Mouse (Mus musculus): ENCODE results near the gene Prnp.

The Prnp gene

DNA sequence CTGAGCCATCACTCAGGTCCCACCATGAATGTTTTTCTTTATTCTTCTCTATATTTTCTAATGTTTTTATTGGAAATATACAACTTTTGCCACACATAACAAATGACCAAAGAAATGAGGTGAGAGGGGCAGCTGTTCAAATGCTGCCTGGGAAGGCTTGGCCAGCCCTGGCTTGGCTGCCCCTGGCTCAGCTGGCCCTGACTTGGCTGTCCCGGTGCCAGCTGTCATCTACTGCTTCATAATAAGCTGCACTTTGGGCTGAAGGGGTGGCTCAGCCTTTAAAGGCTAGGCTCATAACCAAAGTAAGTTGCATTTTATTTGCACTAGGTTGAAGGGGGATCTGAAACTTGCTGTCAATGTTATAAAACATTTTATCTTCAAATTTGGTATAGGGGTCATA, 2.9 kb upstream of the Prnp start:
- DNase-seq (ENCODE audit: low spot score) = no peak

DNA sequence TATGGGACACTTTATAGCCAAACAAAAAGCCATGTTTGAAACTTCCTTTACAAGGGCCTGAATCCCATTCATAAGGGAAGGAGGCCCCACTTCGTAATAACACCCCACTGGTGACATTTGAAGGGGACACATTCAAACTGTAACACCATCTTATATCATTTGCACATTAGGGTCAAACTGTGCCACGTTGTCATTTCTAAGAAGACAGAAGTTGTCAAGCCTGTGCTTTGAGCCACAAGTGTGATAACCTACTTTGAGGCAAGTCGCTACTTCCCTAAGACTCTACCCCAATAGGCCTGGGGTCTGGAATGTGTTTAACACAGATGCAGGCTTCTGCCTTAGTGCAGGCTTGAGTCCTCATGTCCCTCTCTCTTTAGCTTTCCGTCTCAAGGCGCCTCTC, 2.4 kb upstream of the Prnp start:
- no peak for DNase-seq (ENCODE audit: low spot score)

DNA sequence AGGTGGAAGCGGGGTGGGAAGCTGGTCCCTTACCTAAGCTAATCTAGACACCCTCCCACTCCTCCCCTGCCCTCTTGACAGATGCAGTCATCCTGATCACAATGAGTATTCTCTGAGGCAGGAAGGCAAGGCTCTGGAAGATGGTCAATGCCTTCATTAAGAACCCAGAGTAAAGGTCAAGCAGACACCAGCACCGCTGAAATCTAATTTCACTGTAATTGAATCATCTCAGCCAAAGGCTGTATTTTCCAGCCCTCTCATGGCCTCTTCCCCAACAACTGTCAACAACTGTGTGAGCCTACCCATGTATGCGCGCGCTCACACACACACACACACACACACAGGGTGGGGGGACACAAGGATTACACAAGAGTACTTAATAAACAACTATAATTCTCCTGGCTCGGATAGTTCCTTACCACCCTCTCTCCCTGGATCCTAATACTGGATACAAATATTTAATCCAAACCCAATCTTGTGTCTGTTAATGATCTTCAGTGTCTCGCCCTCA, 1.3 kb upstream of the Prnp start:
- DNase-seq (ENCODE audit: low spot score) = no peak

DNA sequence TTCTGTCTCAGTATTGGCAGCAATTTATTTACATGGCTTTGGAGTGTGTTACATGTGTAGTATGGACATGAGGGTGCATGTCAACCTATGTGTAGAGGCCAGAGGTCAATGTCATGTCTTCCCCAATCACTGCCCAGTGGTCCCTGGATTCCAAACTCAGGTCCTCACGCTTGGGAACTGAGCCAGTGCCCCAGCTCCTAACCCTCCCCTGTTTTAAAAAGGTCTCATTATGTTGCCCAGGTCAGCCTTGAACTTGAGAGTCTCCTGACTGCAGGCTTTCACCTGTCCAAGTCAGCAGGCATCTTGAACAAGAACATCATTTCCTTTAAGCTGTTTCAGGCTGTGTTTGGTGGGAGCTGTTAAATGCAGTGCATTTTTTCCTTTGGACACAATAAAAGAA, 822 bp upstream of the Prnp start:
- no peak for DNase-seq (ENCODE audit: low spot score)

GRCm38 (mm10) chr2:131910847-131911246, 1.1 kb downstream of the Prnp start:
- no peak for DNase-seq (ENCODE audit: low spot score)

- DNase-seq (ENCODE audit: low spot score) = no peak
Observed at GRCm38 (mm10) chr2:131911341-131911740, 1.6 kb downstream of the Prnp start.

DNA sequence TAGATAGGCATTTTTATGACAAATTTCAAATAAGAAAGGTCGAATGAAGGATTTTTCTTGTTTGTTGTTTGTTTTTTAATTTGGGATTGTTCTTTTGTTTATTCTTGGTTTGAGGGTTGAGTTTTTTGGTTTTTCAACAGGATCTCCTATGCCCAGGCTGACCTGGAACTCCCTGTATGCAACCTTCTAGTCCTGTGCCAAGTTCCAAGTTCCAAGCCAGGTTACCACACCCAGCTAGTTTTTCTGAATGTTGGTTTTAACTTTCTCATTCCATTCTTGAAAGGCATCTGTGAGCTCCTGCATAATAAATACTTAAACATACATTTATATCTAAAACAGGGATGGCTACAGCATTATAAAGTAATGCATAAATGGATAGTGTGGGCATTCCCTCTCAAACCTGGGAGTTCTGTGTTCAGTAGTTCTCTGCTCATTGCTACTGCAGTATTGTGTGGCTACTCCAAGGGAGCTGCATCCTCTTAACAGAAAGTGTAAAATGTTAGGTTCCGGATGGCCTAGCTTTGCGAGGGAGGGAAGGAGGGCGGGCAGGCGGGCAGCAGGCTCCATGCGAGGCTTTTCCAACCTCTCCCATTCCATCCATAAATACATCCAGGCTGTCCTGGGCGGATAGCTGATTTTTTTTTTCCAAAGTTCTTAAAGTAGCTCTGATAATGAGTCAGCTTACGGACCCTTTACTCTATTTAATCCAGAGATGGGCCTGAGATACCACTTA, 3.0 kb downstream of the Prnp start:
- DNase-seq (ENCODE audit: low spot score) = no peak

DNA sequence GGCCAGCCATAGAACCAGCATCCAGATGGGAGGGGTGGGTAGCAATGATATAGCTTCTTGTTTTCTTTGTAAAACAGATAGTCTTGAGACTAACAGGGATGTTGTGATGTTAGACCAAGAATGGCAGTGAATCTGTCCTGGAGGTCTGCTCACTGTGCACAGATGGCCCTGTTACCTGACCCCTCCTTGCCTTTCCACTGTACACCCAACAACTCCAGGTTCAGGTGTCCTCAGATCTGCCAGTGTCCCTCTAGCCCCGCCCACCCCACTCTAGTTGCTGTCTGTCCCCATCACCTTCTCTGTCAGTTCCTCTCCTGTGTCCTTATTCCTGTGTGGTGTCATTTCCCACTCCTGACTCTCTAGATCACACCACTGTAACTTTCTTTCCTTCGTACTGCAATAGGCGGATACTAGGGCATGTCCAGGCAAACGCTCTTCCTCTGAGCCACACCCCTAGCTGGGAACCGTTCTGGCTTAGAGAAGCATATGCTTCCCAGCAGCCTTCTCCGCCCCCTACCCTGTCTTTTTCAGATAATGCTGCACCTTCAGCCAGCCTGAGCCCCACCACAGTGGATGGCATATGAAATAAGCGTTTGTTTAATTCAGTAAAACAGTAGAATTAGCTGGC, 22.7 kb downstream of the Prnp start:
- no peak for DNase-seq (ENCODE audit: low spot score)

GRCm38 (mm10) chr2:131933013-131933412, 23.3 kb downstream of the Prnp start:
- no peak for DNase-seq (ENCODE audit: low spot score)

GRCm38 (mm10) chr2:131933598-131933997, 23.9 kb downstream of the Prnp start:
- no peak for DNase-seq (ENCODE audit: low spot score)

DNA sequence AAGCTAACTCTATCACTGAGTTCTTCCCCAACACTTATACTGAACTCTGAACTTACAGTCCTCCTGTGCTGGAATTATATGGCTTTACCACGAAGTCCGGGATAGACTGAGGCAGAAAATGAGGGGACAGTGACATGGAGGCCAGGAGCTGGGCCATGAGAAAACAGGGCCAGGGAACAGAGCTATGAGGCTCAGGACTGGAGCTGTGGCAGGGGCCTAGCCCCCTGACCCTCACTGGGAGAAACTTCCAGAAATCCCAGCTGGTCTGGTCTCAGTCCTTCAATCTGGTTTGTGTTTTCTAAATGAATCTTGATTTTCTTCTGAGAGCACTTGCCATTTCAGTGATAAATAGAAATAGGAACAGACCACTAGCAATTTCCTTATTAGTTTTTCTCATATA, 24.5 kb downstream of the Prnp start:
- DNase-seq (ENCODE audit: low spot score) = no peak

DNA sequence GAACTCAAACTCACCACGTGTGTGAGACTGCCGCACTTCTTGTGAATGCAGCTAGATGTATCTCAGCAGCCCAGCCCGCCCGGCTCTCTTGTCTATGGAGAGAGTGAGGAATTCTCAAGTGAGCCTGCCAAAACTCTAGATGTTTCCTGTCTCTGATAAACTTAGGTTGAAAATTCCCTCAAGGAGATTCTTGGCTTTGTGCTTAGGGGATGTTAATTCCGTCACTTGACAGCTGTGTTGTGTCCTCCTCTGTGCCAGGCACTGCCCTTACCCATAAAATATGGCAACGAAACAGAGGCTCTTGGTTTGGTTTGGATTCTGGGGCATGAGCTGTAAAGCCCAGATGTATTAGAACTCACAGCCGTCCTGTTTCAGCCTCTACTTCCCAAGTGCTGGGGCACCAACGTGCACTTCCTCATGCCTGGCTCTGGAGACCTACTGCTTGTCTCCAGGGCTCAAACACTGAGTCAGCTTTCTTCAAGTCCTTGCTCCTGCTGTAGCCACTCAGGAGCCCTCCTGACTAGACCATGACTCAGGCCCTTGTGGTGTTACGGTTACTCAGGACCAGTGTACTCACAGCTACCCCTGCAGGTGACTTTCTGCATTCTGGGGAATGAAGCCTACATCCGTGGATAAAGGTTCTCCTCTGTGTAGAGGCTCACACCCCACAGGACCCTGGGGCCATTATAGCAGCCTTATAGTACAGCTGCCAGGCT, 25.8 kb downstream of the Prnp start:
- DNase-seq (ENCODE audit: low spot score) = no peak

- no peak for DNase-seq (ENCODE audit: low spot score)
Observed at GRCm38 (mm10) chr2:131936410-131936809, 26.7 kb downstream of the Prnp start.

DNA sequence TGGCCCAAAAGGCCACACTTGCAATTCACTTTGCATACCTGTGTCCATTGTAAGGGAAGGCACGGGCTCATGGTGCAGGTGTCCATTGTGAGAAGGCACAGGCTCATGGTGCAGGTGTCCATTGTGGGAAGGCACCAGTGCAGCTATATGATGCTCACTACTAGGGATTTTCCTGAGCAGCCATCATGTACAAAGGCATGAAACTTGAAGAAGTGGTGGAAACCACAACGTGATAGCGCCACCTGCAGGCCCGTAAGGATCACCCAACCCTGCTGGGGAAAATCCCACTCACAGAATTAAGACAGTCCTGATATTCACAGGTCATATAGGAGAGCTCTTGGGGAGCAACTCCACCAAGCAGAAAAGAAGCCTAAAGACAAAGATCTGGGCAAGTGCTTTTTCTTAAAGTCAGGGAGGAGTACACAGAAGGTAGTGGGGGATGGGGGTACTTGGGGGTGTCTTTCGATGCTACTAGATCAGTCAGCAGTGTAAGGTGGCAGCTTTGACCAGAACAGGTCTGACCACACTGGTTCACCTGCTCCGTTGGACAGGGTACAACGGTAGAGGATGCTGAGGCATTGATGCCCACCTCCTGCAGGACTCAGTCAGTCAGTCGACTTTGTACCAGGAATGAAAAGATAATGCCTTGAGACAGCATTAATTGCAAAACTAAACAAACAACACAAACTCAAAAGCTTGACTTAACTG, 29.8 kb downstream of the Prnp start:
- DNase-seq (ENCODE audit: low spot score) = peak; percentile 73

DNA sequence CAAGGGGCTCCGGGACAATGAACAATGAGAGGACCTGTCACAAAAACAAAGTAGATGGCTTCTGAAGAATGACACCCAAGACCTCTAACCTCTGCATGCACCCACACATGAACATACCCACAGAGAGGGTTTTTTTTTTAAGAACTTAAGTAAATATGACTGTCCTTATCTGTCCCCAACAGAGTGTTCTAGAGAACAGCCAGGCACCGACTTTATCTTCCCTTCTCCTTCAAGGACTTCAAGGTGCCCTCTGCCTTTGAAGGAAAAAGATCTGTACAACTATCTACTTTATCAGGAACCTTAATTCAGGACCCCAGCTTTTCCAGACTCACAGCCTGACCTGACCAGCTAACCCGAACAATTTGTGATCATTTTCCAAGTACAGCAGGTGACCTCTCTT, 30.8 kb downstream of the Prnp start:
- no peak for DNase-seq (ENCODE audit: low spot score)

GRCm38 (mm10) chr2:131941501-131941900, 31.8 kb downstream of the Prnp start:
- DNase-seq (ENCODE audit: low spot score) = no peak

GRCm38 (mm10) chr2:131944370-131944769, 34.6 kb downstream of the Prnp start:
- DNase-seq (ENCODE audit: low spot score) = no peak

DNA sequence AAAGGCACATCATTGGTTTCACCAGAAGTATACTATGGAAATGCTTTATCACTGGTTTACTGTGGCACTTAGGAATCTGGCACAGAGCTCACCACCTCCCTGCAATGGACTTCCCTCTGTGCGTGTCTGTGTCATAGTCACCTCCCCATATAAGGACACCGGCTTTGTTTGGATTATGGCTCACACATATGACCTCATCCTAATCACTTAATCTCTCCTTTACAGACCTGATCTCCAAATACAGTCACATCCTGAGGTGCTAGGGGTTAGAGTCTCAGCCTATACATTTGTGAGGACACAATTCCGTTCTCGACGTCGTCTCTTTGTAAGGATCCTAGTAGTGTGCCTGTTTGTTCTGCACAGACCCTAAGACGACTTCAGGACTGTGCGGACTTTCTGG, 35.5 kb downstream of the Prnp start:
- DNase-seq (ENCODE audit: low spot score) = no peak

GRCm38 (mm10) chr2:131945765-131946164, 36.0 kb downstream of the Prnp start:
- DNase-seq (ENCODE audit: low spot score) = no peak

DNA sequence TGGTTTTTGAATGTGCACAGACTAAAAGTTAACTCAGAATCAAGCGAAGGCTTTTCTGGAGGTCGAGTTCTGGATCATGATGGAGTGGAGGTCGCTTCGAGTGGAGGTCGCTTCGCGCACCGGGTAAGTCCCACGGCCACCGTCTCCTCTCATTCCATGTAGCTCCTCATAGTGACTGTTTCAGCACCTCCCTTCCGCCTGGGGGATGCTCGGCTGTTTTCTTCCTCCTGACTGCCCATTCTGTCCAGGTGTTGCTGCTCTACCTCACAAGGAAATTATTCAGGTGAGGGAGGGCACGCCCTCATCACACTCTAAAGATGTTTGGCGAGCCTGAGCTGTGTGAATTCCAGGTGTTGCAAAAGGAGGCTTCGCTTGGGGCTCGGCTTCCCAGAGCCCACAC, 36.6 kb downstream of the Prnp start:
- no peak for DNase-seq (ENCODE audit: low spot score)

DNA sequence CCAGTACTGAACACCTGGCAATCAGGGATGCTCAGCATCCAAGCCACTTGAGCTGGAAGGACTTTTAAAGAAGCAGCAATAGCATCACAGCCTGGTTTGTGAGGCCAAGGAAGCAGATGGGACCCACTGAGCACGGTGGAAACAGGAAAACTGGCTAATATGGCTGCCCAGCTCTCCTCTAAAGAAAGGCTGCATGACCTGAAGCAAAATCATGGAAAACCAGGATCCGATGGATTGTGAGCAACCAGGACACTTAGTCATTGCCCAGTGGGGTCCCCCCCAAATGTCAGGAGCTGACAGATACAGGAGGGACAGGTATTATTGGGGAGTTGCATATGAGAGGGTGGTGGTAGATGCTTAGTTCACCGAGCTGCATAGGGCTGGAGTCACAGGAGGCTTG, 38.4 kb downstream of the Prnp start:
- no peak for DNase-seq (ENCODE audit: low spot score)

DNA sequence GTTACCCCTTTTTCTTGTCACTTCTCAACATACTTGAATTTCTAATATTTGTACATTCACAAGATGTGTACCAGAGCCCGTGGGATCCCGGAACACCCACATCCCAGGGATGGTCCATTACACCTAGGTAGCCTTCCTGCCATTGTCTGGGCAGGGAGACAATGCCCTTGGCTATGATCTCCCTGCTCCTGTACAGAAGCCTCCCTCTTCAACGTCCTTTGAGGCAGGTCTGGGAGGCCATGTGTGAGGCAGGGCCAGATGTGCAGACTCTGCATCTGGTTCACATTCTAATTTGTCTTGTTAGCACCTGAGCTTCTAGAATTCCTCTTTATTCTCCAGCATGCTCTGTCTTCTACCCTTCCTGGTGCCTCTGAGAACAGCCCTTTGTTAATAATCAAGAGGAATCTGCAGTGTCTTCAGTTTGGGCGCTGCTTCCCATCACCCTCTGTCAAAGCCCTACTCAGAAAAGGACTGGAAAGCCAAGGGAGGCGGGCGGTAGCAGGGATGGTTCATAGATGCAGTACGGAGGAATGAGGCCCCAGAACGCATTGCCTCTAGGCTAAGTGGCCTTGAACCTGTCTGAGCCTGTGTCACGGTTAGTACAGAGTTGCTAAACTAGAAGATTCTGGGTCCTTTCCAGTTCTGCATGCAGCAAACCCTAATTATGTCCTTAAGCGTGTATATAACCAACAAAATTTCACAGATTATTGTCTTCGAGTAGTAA, 39.4 kb downstream of the Prnp start:
- DNase-seq (ENCODE audit: low spot score) = no peak
